17 mouse cellular contexts compared by ENCODE assay signal in the genomic region with DNA sequence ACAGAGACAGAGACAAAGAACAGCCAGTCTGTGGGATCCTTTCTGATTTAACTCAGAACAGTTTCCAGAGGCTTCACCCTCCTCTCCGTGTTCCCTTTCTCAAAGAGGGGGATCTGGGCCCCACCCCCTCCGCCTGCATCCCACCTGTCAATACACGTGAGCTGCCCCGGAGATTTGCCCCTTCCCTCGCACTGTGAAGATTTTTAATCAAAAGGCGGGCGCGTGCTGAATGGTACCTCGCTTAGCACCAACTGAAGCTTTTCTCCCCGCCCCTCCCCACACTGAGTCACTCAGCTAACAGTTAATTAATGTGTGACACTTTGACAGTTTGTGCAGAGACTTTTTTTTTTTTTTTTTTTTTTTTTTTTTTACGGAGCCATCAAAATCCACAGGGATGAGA. TPM values are rescaled to one million over a fixed set of nuclear protein-coding genes. Genes with fewer than 3 reads are reported as not detected.
DNase-seq lines count a peak whose midpoint lies in the region; ATAC-seq lines count a peak whose summit lies in the region.
"Had no signal": no experiment of that assay in that cellular context is flagged by ENCODE, and none has a peak within 500 bp of the region (broad histone marks: within the 10 kb centered on the region; RNA-seq: fewer than 3 reads in every experiment).

No protein-coding gene starts in this region.

- no peak for ATAC-seq in hindbrain, embryonic 11.5 days (ENCODE audit: low FRiP score)
- ATAC-seq in hindbrain, embryonic 12.5 days (ENCODE audit: low FRiP score): no peak

- H3K27ac ChIP-seq in hindbrain, embryonic 11.5 days (ENCODE audit: low read depth, low read length): no peak overlapping the region
- no peak overlapping the region for H3K27ac ChIP-seq in hindbrain, embryonic 12.5 days
- H3K27ac ChIP-seq: neural tube, embryonic 15.5 days had no signal

- no peak overlapping the region for H3K9ac ChIP-seq in hindbrain, embryonic 11.5 days (ENCODE audit: low read depth, low read length)
- H3K9ac ChIP-seq in hindbrain, embryonic 12.5 days: no peak overlapping the region
- H3K9ac ChIP-seq: neural tube, embryonic 15.5 days had no signal

- no peaks in the 10 kb centered on the region for H3K36me3 ChIP-seq in hindbrain, embryonic 11.5 days (ENCODE audit: control insufficient read depth, insufficient read depth, low read length)
- no peaks in the 10 kb centered on the region for H3K36me3 ChIP-seq in hindbrain, embryonic 12.5 days
- H3K36me3 ChIP-seq: G1E; neural tube, embryonic 15.5 days had no signal

- 36% methylated on average over 11 of the region's 11 CpGs for WGBS in hindbrain, embryonic 11.5 days
- WGBS in hindbrain, embryonic 12.5 days: 21% methylated on average over 11 of the region's 11 CpGs

- H3K4me2 ChIP-seq in hindbrain, embryonic 11.5 days (replicated peaks; ENCODE audit: low read depth, low read length): no peak overlapping the region
- no peak overlapping the region for H3K4me2 ChIP-seq in hindbrain, embryonic 12.5 days (replicated peaks)
- H3K4me2 ChIP-seq: neural tube, embryonic 15.5 days had no signal

- no peaks in the 10 kb centered on the region for H3K4me1 ChIP-seq in hindbrain, embryonic 11.5 days (replicated peaks; ENCODE audit: control insufficient read depth, insufficient read depth, low read length)
- peaks cover 17% of the 10 kb centered on the region for H3K4me1 ChIP-seq in hindbrain, embryonic 12.5 days
- H3K4me1 ChIP-seq: megakaryocyte, embryonic 14.5 days; neural tube, embryonic 15.5 days had no signal

- no peaks in the 10 kb centered on the region for H3K9me3 ChIP-seq in hindbrain, embryonic 11.5 days (ENCODE audit: control insufficient read depth, low read length)
- H3K9me3 ChIP-seq in hindbrain, embryonic 12.5 days (replicated peaks): no peaks in the 10 kb centered on the region
- H3K9me3 ChIP-seq: G1E; megakaryocyte, embryonic 14.5 days; neural tube, embryonic 15.5 days had no signal

- DNase-seq in adrenal gland, adult (ENCODE audit: inconsistent age in 2 of 2, low spot score in 1 of 2): peak; percentile 29 to 75
- no peak for DNase-seq in adrenal gland, postnatal 25 days
- DNase-seq in hindbrain, embryonic 11.5 days (ENCODE audit: low spot score): peak; percentile 12
- peak; percentile 17 to 41 for DNase-seq in adrenal gland, postnatal 36 days
- DNase-seq in lung, postnatal 14 days: peak; percentile 8
- DNase-seq in layer of hippocampus, postnatal 14 days (ENCODE audit: low spot score in 2 of 2): no peak
- no peak for DNase-seq in urinary bladder, postnatal 10 days (ENCODE audit: low spot score)
- DNase-seq: cerebellum, postnatal 10 days; kidney, adult 18-20 months; liver; spleen, adult 18-20 months had no signal

- no peak overlapping the region for H3K4me3 ChIP-seq in hindbrain, embryonic 11.5 days (ENCODE audit: low read depth, low read length)
- H3K4me3 ChIP-seq in hindbrain, embryonic 12.5 days: no peak overlapping the region
- H3K4me3 ChIP-seq: megakaryocyte, embryonic 14.5 days; neural tube, embryonic 15.5 days had no signal

- no peaks in the 10 kb centered on the region for H3K27me3 ChIP-seq in hindbrain, embryonic 11.5 days (ENCODE audit: control insufficient read depth, insufficient read depth, low read length)
- no peaks in the 10 kb centered on the region for H3K27me3 ChIP-seq in hindbrain, embryonic 12.5 days
- H3K27me3 ChIP-seq: megakaryocyte, embryonic 14.5 days; neural tube, embryonic 15.5 days had no signal

RNA-seq across cellular contexts. Expression of gene Ankk1, which starts 40.7 kb away (rescaled TPM):
- not detected in 2 replicates for total RNA-seq in adrenal gland, postnatal 25 days (2021)
- not detected in 2 replicates for polyA plus RNA-seq in hindbrain, embryonic 11.5 days (2014; fragmentation: Nextera tagmentation; extraction: Ambion mirVana)
- polyA plus RNA-seq in hindbrain, embryonic 12.5 days (2016; fragmentation: Nextera tagmentation; extraction: Ambion mirVana): not detected in 2 replicates
- not detected for total RNA-seq in adrenal gland, postnatal 36 days (2021)
- not detected for total RNA-seq in layer of hippocampus, postnatal 14 days (2021)
- total RNA-seq: layer of hippocampus, postnatal 10 days had no signal
- polyA plus RNA-seq: G1E; heart, embryonic 16.5 days; neural tube, embryonic 15.5 days had no signal

RNA-seq across cellular contexts. Expression of gene Drd2, which starts 45.7 kb away (rescaled TPM):
- 0.33 and 1.5 TPM in 2 replicates for total RNA-seq in adrenal gland, postnatal 25 days (2021)
- polyA plus RNA-seq in hindbrain, embryonic 11.5 days (2014; fragmentation: Nextera tagmentation; extraction: Ambion mirVana): 0.77 and 1.5 TPM in 2 replicates
- polyA plus RNA-seq in hindbrain, embryonic 12.5 days (2016; fragmentation: Nextera tagmentation; extraction: Ambion mirVana): 1.3 and 1.4 TPM in 2 replicates
- 1 to 10 TPM in 1 of 2 experiments, under 1 TPM in 1; 0.95 to 1.7 TPM for total RNA-seq in adrenal gland, postnatal 36 days (2021)
- 1 to 10 TPM; 2.6 to 3.4 TPM for total RNA-seq in layer of hippocampus, postnatal 14 days (2021)
- polyA plus RNA-seq: G1E had no signal

Comparison
In these comparisons a context has a peak if more than half of its experiments do, and no peak if none do; other contexts are left out.
1. DNase-seq: peak in adrenal gland, adult (2 of 2), hindbrain, embryonic 11.5 days (single experiment), adrenal gland, postnatal 36 days (2 of 2) and lung, postnatal 14 days (single experiment); none in adrenal gland, postnatal 25 days (single experiment), layer of hippocampus, postnatal 14 days (0 of 2) and urinary bladder, postnatal 10 days (single experiment).